Mouse (Mus musculus): Measurements from ENCODE around the gene Oip5. TPM values are rescaled to one million over a fixed set of nuclear protein-coding genes. Genes with fewer than 3 reads are reported as not detected.
A peak's percentile ranks its signal among the peaks of the same experiment; 100 is the strongest.
"Not testable (repeated sequence)": the region's sequence is repeated elsewhere in the genome, so short reads cannot be mapped to it uniquely, and the experiment has no call there.

Oip5 gene
- polyA plus RNA-seq, 1 experiment from 2014 or later: 12.0 TPM

- Histone ChIP-seq H3K4me1 (replicated peaks; ENCODE audit: control insufficient read depth, insufficient read depth, low read length) (peaks cover 12% of the 10 kb centered on the region), H3K4me3 (replicated peaks; ENCODE audit: low read length) (peak overlapping the region; percentile 58), H3K9me3 (ENCODE audit: control insufficient read depth, low read length) (no peaks in the 10 kb centered on the region), H3K36me3 (ENCODE audit: control insufficient read depth, insufficient read depth) (no peaks in the 10 kb centered on the region), H3K27me3 (replicated peaks; ENCODE audit: control insufficient read depth, insufficient read depth, low read length) (no peaks in the 10 kb centered on the region), H3K9ac (replicated peaks; ENCODE audit: low read depth, low read length) (peak overlapping the region; percentile 39), H3K27ac (ENCODE audit: low read length) (no peak overlapping the region), H3K4me2 (ENCODE audit: low read length) (peak overlapping the region; percentile 78)
- no peak for ATAC-seq
- WGBS: under 1% methylated on average over 13 of the region's 13 CpGs
These were observed 449 bp downstream of the Oip5 start for GRCm38 (mm10) chr2:119617841-119618198.

- Histone ChIP-seq H3K9me3 (ENCODE audit: control insufficient read depth, low read length) (no peaks in the 10 kb centered on the region), H3K4me1 (replicated peaks; ENCODE audit: control insufficient read depth, insufficient read depth, low read length) (peaks cover 4% of the 10 kb centered on the region; the same call in 1 of the 2 replicates), H3K27me3 (replicated peaks; ENCODE audit: control insufficient read depth, insufficient read depth, low read length) (no peaks in the 10 kb centered on the region), H3K36me3 (ENCODE audit: control insufficient read depth, insufficient read depth) (peaks cover 9% of the 10 kb centered on the region), H3K4me3 (replicated peaks; ENCODE audit: low read length) (no peak overlapping the region), H3K9ac (replicated peaks; ENCODE audit: low read depth, low read length) (no peak overlapping the region), H3K27ac (ENCODE audit: low read length) (no peak overlapping the region), H3K4me2 (ENCODE audit: low read length) (no peak overlapping the region)
- no peak for ATAC-seq
- 94% methylated on average over 4 of the region's 4 CpGs for WGBS
These were observed 11.2 kb downstream of the Oip5 start for GRCm38 (mm10) chr2:119607023-119607422.

GRCm38 (mm10) chr2:119605361-119605973 is 12.8 kb downstream of the Oip5 start:
- no peak overlapping the region for H3K27ac ChIP-seq (ENCODE audit: low read length)
- peaks cover 12% of the 10 kb centered on the region for H3K4me1 ChIP-seq (replicated peaks; ENCODE audit: control insufficient read depth, insufficient read depth, low read length)
- H3K4me2 ChIP-seq (ENCODE audit: low read length): no peak overlapping the region
- no peaks in the 10 kb centered on the region for H3K9me3 ChIP-seq (ENCODE audit: control insufficient read depth, low read length)
- H3K27me3 ChIP-seq (replicated peaks; ENCODE audit: control insufficient read depth, insufficient read depth, low read length): no peaks in the 10 kb centered on the region
- peaks cover 9% of the 10 kb centered on the region for H3K36me3 ChIP-seq (ENCODE audit: control insufficient read depth, insufficient read depth)
- ATAC-seq: no peak
- H3K4me3 ChIP-seq (replicated peaks; ENCODE audit: low read length): no peak overlapping the region
- WGBS: 94% methylated on average over 6 of the region's 6 CpGs
- H3K9ac ChIP-seq (replicated peaks; ENCODE audit: low read depth, low read length): no peak overlapping the region

- H3K27ac ChIP-seq (ENCODE audit: low read length): no peak overlapping the region
- no peaks in the 10 kb centered on the region for H3K27me3 ChIP-seq (replicated peaks; ENCODE audit: control insufficient read depth, insufficient read depth, low read length)
- ATAC-seq: no peak
- no peak overlapping the region for H3K4me2 ChIP-seq (ENCODE audit: low read length)
- H3K9me3 ChIP-seq (ENCODE audit: control insufficient read depth, low read length): no peaks in the 10 kb centered on the region
- WGBS: 90% methylated on average over 2 of the region's 2 CpGs
- no peak overlapping the region for H3K4me3 ChIP-seq (replicated peaks; ENCODE audit: low read length)
- H3K9ac ChIP-seq (replicated peaks; ENCODE audit: low read depth, low read length): no peak overlapping the region
- peaks cover 8% of the 10 kb centered on the region for H3K36me3 ChIP-seq (ENCODE audit: control insufficient read depth, insufficient read depth)
- peaks cover 12% of the 10 kb centered on the region for H3K4me1 ChIP-seq (replicated peaks; ENCODE audit: control insufficient read depth, insufficient read depth, low read length)
These were observed 14.4 kb downstream of the Oip5 start for GRCm38 (mm10) chr2:119603909-119604308.

GRCm38 (mm10) chr2:119602488-119602887 is 15.8 kb downstream of the Oip5 start:
- Histone ChIP-seq H3K9ac (replicated peaks; ENCODE audit: low read depth, low read length) (no peak overlapping the region), H3K9me3 (ENCODE audit: control insufficient read depth, low read length) (no peaks in the 10 kb centered on the region), H3K4me2 (ENCODE audit: low read length) (no peak overlapping the region), H3K27ac (ENCODE audit: low read length) (no peak overlapping the region), H3K36me3 (ENCODE audit: control insufficient read depth, insufficient read depth) (peaks cover 6% of the 10 kb centered on the region; the same call in 1 of the 2 replicates), H3K4me3 (replicated peaks; ENCODE audit: low read length) (no peak overlapping the region), H3K27me3 (replicated peaks; ENCODE audit: control insufficient read depth, insufficient read depth, low read length) (no peaks in the 10 kb centered on the region), H3K4me1 (replicated peaks; ENCODE audit: control insufficient read depth, insufficient read depth, low read length) (peaks cover 20% of the 10 kb centered on the region)
- 90% methylated on average over 1 of the region's 1 CpGs for WGBS
- ATAC-seq: no peak

- WGBS: 63% methylated on average over 3 of the region's 3 CpGs
- H3K27ac ChIP-seq (ENCODE audit: low read length); ATAC-seq; H3K4me3 ChIP-seq (replicated peaks; ENCODE audit: low read length); H3K9me3 ChIP-seq (ENCODE audit: control insufficient read depth, low read length); H3K9ac ChIP-seq (replicated peaks; ENCODE audit: low read depth, low read length); H3K4me2 ChIP-seq (ENCODE audit: low read length); H3K27me3 ChIP-seq (replicated peaks; ENCODE audit: control insufficient read depth, insufficient read depth, low read length): not testable (repeated sequence)
- Histone ChIP-seq H3K4me1 (replicated peaks; ENCODE audit: control insufficient read depth, insufficient read depth, low read length) (peaks cover 29% of the 10 kb centered on the region), H3K36me3 (ENCODE audit: control insufficient read depth, insufficient read depth) (peaks cover 11% of the 10 kb centered on the region)
These were observed 16.7 kb downstream of the Oip5 start for GRCm38 (mm10) chr2:119601575-119601974.

- no peak overlapping the region; the same call in 1 of the 2 replicates for H3K27ac ChIP-seq (ENCODE audit: low read length)
- peaks cover 33% of the 10 kb centered on the region for H3K4me1 ChIP-seq (replicated peaks; ENCODE audit: control insufficient read depth, insufficient read depth, low read length)
- 75% methylated on average over 4 of the region's 4 CpGs for WGBS
- no peaks in the 10 kb centered on the region for H3K9me3 ChIP-seq (ENCODE audit: control insufficient read depth, low read length)
- H3K4me2 ChIP-seq (ENCODE audit: low read length): no peak overlapping the region
- ATAC-seq: no peak
- H3K4me3 ChIP-seq (replicated peaks; ENCODE audit: low read length): no peak overlapping the region
- no peak overlapping the region for H3K9ac ChIP-seq (replicated peaks; ENCODE audit: low read depth, low read length)
- H3K27me3 ChIP-seq (replicated peaks; ENCODE audit: control insufficient read depth, insufficient read depth, low read length): no peaks in the 10 kb centered on the region
- H3K36me3 ChIP-seq (ENCODE audit: control insufficient read depth, insufficient read depth): peaks cover 11% of the 10 kb centered on the region
These were observed 17.2 kb downstream of the Oip5 start for GRCm38 (mm10) chr2:119601027-119601426.

- Histone ChIP-seq H3K4me3 (replicated peaks; ENCODE audit: low read length) (no peak overlapping the region), H3K27ac (ENCODE audit: low read length) (peak overlapping the region; percentile 33; the same call in 1 of the 2 replicates), H3K9me3 (ENCODE audit: control insufficient read depth, low read length) (no peaks in the 10 kb centered on the region), H3K36me3 (ENCODE audit: control insufficient read depth, insufficient read depth) (peaks cover 7% of the 10 kb centered on the region), H3K4me2 (ENCODE audit: low read length) (no peak overlapping the region), H3K9ac (replicated peaks; ENCODE audit: low read depth, low read length) (no peak overlapping the region), H3K4me1 (replicated peaks; ENCODE audit: control insufficient read depth, insufficient read depth, low read length) (peaks cover 45% of the 10 kb centered on the region), H3K27me3 (replicated peaks; ENCODE audit: control insufficient read depth, insufficient read depth, low read length) (no peaks in the 10 kb centered on the region)
- ATAC-seq: no peak
- WGBS: 79% methylated on average over 8 of the region's 8 CpGs
These were observed 21.4 kb downstream of the Oip5 start for GRCm38 (mm10) chr2:119596781-119597330.

- no peaks in the 10 kb centered on the region for H3K27me3 ChIP-seq (replicated peaks; ENCODE audit: control insufficient read depth, insufficient read depth, low read length)
- no peaks in the 10 kb centered on the region for H3K9me3 ChIP-seq (ENCODE audit: control insufficient read depth, low read length)
- H3K4me3 ChIP-seq (replicated peaks; ENCODE audit: low read length): peak overlapping the region; percentile 98
- H3K36me3 ChIP-seq (ENCODE audit: control insufficient read depth, insufficient read depth): peaks cover 6% of the 10 kb centered on the region
- no peak for ATAC-seq
- H3K4me2 ChIP-seq (ENCODE audit: low read length): peak overlapping the region; percentile 77
- H3K9ac ChIP-seq (replicated peaks; ENCODE audit: low read depth, low read length): peak overlapping the region; percentile 37
- 35% methylated on average over 4 of the region's 4 CpGs for whole genome bisulfite sequencing
- no peak overlapping the region for H3K27ac ChIP-seq (ENCODE audit: low read length)
- peaks cover 37% of the 10 kb centered on the region for H3K4me1 ChIP-seq (replicated peaks; ENCODE audit: control insufficient read depth, insufficient read depth, low read length)
These were observed 23.0 kb downstream of the Oip5 start for GRCm38 (mm10) chr2:119595308-119595707.
